Mouse (Mus musculus) small intestine, adult 2 months (tissue): ENCODE data around the gene Cdyl2. TPM values are rescaled to one million over a fixed set of nuclear protein-coding genes. Genes with fewer than 3 reads are reported as not detected.

Experiments used
- H3K27ac ChIP-seq: fragments of 200-500 bp; 2 replicates; pipeline ENCODE4 v1.5.1; 2012; ENCODE audit warnings: low read depth, low read length, control low read depth, inconsistent platforms; ENCODE audit not compliant: insufficient read depth
- H3K27me3 ChIP-seq: fragments of 200-500 bp; 2 replicates; pipeline ENCODE4 v1.6.1; 2012; ENCODE audit warnings: mild to moderate bottlenecking, moderate library complexity, low read length, inconsistent platforms; ENCODE audit not compliant: control insufficient read depth, insufficient read depth
- H3K36me3 ChIP-seq: fragments of 200-500 bp; 2 replicates; pipeline ENCODE4 v1.6.1; 2012; ENCODE audit warnings: mild to moderate bottlenecking, low read length, control low read depth, inconsistent platforms; ENCODE audit not compliant: control insufficient read depth, insufficient read depth
- H3K4me1 ChIP-seq: fragments of 200-500 bp; 2 replicates; pipeline ENCODE4 v1.6.1; 2012; ENCODE audit warnings: low read length, inconsistent platforms, mixed read lengths; ENCODE audit not compliant: control insufficient read depth, insufficient read depth, insufficient read length
- H3K4me3 ChIP-seq: fragments of 200-500 bp; 2 replicates; pipeline ENCODE4 v1.5.1; 2012; ENCODE audit warnings: low read depth, mild to moderate bottlenecking, control low read depth, inconsistent platforms, low read length, moderate library complexity
- CTCF ChIP-seq: fragments of 200-500 bp; IDR thresholded peaks from 2 replicates; pipeline ENCODE4 v1.5.1; 2012; ENCODE audit warnings: low read depth, mild to moderate bottlenecking, control low read depth, inconsistent platforms, low read length, moderate library complexity, mixed read lengths; ENCODE audit not compliant: insufficient replicate concordance, insufficient read length; ENCODE audit errors: extremely low read depth
- POLR2A ChIP-seq: fragments of 200-500 bp; IDR thresholded peaks from 2 replicates; pipeline ENCODE4 v1.6.1; 2012; ENCODE audit warnings: low read depth, mild to moderate bottlenecking, control low read depth, inconsistent platforms, low read length, moderate library complexity
- WGBS: fragments of 180-500 bp; shearing (Covaris S2); methylation state at CpG from one replicate; pipeline ENCODE4 v1.1.7; 2018; 5-methylcytosine and 5-hydroxymethylcytosine counted together
- polyA plus RNA-seq: library from polyadenylated mRNA; depleted of rRNA; stranded (reverse); fragments of >200 nt; gene quantifications from 2 replicates; pipeline ENCODE4 v1.2.3, GENCODE M21; 2012

Gene Cdyl2
- polyA plus RNA-seq, 1 experiment: 0.89 TPM

- 72% methylated on average over 19 of the region's 19 CpGs for WGBS
- no peaks in the 10 kb centered on the region for H3K36me3 ChIP-seq
- H3K4me1 ChIP-seq: peaks cover 6% of the 10 kb centered on the region; the same call in 1 of the 2 replicates
- H3K27me3 ChIP-seq: no peaks in the 10 kb centered on the region
- TF ChIP-seq CTCF: no peak
- TF ChIP-seq POLR2A: no peak
- H3K27ac ChIP-seq: peak overlapping the region; percentile 64
- peak overlapping the region; percentile 30 for H3K4me3 ChIP-seq
Observed at GRCm38 (mm10) chr8:116587616-116588468, 144.9 kb downstream of the Cdyl2 start.

DNA sequence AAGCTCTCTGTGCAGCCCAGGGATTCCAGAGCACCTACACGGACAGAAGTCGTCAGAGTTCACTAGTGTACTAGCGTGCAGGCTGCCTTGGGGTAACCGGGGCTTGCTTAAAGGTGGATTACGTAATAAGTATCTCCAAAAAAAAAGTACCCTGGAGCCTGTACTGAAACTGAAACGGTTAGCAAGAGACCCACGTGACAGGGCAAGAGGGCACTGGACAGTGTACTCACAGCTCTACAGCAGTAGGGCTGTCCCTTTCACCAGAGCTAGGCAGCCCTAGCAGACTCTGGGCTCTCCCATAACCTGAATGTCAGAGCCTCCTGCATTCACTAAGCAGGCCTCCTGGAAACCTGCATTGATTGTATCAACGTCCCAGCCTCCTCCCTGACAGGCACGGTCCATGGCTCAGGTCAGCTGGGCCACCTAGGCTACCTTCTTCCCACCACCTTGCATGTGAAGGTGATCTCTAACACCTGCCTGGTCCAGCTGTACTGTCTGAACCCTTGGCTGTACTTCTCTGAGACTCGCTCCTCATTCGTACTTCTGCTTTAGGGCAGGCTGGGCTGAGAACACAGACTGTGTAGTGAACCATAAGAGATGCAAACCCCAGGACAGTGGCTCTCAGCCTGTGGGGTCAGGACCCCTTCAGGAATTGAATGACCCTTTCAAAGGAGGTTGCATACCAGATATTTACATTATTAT, 151.3 kb downstream of the Cdyl2 start:
- TF ChIP-seq CTCF (no peak), POLR2A (no peak)
- Histone ChIP-seq H3K27ac (no peak overlapping the region), H3K4me3 (no peak overlapping the region), H3K4me1 (peaks cover 3% of the 10 kb centered on the region; the same call in 1 of the 2 replicates), H3K27me3 (no peaks in the 10 kb centered on the region), H3K36me3 (no peaks in the 10 kb centered on the region)
- 67% methylated on average over 11 of the region's 11 CpGs for WGBS

- TF ChIP-seq POLR2A: no peak
- no peak overlapping the region for H3K27ac ChIP-seq
- no peaks in the 10 kb centered on the region for H3K27me3 ChIP-seq
- peaks cover 3% of the 10 kb centered on the region; the same call in 1 of the 2 replicates for H3K4me1 ChIP-seq
- 93% methylated on average over 2 of the region's 2 CpGs for WGBS
- H3K36me3 ChIP-seq: 0 out of 2 replicates have a peak, but pooled peaks cover 2% of the 10 kb centered on the region
- no peak overlapping the region for H3K4me3 ChIP-seq
Observed at GRCm38 (mm10) chr8:116576732-116577131, 156.1 kb downstream of the Cdyl2 start.

GRCm38 (mm10) chr8:116573085-116573484, 159.7 kb downstream of the Cdyl2 start:
- Histone ChIP-seq H3K27ac (no peak overlapping the region), H3K36me3 (0 out of 2 replicates have a peak, but pooled peaks cover 2% of the 10 kb centered on the region), H3K4me1 (no peaks in the 10 kb centered on the region), H3K4me3 (no peak overlapping the region), H3K27me3 (no peaks in the 10 kb centered on the region)
- WGBS: 92% methylated on average over 5 of the region's 5 CpGs
- no peak for TF ChIP-seq CTCF
- no peak for TF ChIP-seq POLR2A

DNA sequence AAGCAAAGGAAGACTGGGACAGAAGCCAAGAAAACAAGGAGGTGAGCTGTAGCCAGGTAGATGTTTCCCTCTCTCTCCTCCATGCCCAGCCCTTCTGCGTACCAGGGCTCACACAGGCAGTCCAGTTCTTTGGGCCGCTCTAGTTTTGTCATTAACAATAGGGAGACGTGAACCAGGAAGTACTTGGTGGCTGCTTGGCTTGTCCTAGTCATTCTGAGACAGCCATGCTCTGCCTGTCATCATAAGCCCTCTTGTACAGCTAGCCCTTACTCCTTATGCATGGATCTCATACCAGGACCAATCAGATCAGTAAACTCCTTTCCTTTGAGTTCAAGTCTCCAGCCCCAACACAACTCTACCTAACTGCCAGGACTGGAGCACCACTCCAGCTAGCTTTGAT, 180.0 kb downstream of the Cdyl2 start:
- H3K4me1 ChIP-seq: peaks cover 2% of the 10 kb centered on the region; the same call in 1 of the 2 replicates
- no peak overlapping the region for H3K4me3 ChIP-seq
- H3K36me3 ChIP-seq: no peaks in the 10 kb centered on the region
- H3K27ac ChIP-seq: no peak overlapping the region
- no peaks in the 10 kb centered on the region for H3K27me3 ChIP-seq
- WGBS: 53% methylated on average over 3 of the region's 3 CpGs
- TF ChIP-seq POLR2A: no peak
- no peak for TF ChIP-seq CTCF

GRCm38 (mm10) chr8:116552255-116552654, 180.5 kb downstream of the Cdyl2 start:
- Histone ChIP-seq H3K27me3 (no peaks in the 10 kb centered on the region), H3K4me3 (no peak overlapping the region), H3K27ac (no peak overlapping the region), H3K4me1 (peaks cover 2% of the 10 kb centered on the region; the same call in 1 of the 2 replicates), H3K36me3 (no peaks in the 10 kb centered on the region)
- TF ChIP-seq CTCF (no peak), POLR2A (no peak)
- 67% methylated on average over 6 of the region's 6 CpGs for WGBS

- TF ChIP-seq CTCF: no peak
- no peak for TF ChIP-seq POLR2A
Observed at GRCm38 (mm10) chr8:116543366-116543765, 189.4 kb downstream of the Cdyl2 start.

More at GRCm38 (mm10) chr8:116543366-116543765, 189.4 kb downstream of the Cdyl2 start:
- Histone ChIP-seq H3K4me1 (no peaks in the 10 kb centered on the region), H3K36me3 (no peaks in the 10 kb centered on the region), H3K27me3 (no peaks in the 10 kb centered on the region), H3K4me3 (no peak overlapping the region), H3K27ac (no peak overlapping the region)
- 60% methylated on average over 1 of the region's 1 CpGs for WGBS
